Mouse (Mus musculus) mature B cell (primary cell): ENCODE results near the gene Lrmda.

ENCODE experiments used
- in situ Hi-C: fragments of 300-500 bp; cut with MboI; formaldehyde crosslinking; loops from 2 replicates; pipeline ENCODE4 v1.14.3; 2019

Lrmda gene

GRCm38 (mm10) chr14:22509747-22510530 is 490.4 kb downstream of the Lrmda start:
- in situ Hi-C loops, result no loop called here

DNA sequence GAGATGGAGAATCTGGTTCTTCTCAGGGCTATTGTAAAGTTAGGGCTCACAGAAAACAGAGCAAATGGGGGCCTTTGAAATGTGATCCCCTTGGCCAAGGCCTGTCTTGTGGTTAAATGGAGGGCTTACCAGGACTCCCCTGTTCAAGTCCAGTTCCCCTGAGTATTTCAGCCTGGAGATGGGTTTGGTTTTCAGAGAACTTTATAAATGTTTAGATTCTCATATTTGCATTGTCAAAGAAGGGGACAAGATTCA is 490.9 kb downstream of the Lrmda start:
- in situ Hi-C loops, result no loop called here

DNA sequence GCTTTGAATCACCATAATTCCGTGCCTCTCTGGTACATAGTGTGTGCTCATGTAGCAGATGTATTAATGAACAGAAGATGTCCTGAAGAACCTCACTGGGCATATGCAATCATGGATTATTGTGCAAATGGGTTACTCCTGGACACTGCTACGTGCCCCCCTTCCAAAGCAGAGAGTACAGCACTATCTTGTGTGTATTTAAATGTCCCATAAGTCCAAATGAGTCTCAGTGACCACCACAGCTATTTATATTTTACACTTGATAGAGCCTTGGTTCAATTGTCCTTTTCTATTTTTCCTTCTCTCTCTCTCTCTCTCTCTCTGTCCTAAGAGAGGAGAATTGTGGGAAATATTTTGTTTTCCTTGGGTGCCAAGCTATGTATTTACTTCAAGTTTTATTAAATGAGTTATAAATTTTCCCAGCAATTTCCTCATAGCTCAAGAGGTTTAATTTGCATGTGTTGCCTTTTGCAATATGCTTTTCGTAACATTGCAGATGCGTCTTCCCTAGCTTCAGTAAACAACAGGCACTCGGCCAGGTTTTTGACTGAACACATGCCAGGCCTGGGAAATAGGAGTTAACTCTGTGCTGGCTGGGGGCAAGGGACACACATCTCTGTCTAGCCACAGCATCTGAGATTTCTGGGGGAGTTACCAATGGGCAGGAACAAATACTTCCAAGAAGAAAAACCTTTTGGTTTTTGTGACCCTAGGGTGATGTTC is 495.0 kb downstream of the Lrmda start:
- in situ Hi-C loops, result no loop called here

GRCm38 (mm10) chr14:22530706-22531105 is 511.2 kb downstream of the Lrmda start:
- in situ Hi-C loops, result no loop called here

DNA sequence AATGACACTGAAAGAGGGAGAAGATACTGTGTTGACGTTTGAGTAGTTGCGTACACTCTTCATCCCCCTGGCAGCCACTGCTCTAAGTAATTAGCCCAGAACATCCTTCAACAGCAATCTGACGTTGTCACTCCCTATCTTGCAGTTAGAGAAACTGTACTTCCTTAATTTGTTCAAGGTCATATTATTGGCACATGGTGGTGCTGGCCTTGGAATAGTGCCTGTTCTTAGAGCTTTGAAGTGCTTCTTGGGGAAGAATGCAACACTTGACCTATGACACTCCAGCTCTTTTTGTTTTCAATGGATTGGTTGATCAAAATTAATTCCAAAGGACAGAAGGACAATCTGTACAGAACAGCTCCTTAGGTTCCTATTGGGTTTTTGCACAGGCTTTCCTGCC is 514.0 kb downstream of the Lrmda start:
- in situ Hi-C loops, result no loop called here

- in situ Hi-C loops, result no loop called here
Observed at GRCm38 (mm10) chr14:22545887-22546675, 526.6 kb downstream of the Lrmda start.

- in situ Hi-C loops, result no loop called here
Observed at GRCm38 (mm10) chr14:22546676-22546984, 527.1 kb downstream of the Lrmda start.

- in situ Hi-C loops, result no loop called here
Observed at GRCm38 (mm10) chr14:22548286-22548685, 528.8 kb downstream of the Lrmda start.

DNA sequence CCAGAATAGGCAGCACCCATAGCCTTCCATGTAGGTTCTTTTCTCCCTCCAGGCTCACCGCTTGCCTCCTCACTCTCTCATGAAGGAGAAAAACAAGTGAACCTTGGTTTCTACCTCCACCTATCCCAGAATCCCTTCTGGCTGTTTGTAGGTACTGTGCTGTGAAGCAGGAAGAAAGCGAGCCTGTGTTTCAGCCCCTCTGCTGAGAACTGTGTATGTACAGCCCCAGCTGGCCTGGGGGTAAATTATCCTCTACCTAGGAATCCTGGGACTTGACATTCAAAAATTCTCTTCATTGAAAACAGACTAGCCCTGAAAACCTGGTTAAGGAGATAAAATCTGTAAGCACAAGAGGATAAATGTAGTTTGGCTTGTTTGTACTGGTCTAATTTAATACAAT is 529.7 kb downstream of the Lrmda start:
- in situ Hi-C loops, result no loop called here

GRCm38 (mm10) chr14:22552358-22552757 is 532.8 kb downstream of the Lrmda start:
- in situ Hi-C loops, result no loop called here

DNA sequence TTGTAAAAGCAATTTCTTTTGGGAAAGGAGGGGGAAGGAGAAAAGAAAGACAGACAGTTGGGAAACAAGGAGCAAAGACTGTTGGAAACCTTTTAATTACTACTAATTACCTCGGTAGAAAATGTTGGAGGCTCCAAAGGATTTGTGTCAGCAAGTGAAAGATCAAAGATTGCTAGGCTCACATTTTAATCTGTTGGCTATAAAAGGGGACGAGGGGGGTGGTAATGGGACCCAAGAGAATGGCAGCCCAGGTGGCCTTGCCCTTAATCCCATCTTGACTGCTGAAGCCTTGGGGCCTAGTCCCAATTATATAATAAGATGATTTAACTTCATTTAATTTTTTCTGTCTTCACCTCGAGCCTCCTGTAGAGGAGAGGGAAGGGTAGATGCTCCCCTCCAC is 533.3 kb downstream of the Lrmda start:
- in situ Hi-C loops, result no loop called here

GRCm38 (mm10) chr14:22553717-22554116 is 534.2 kb downstream of the Lrmda start:
- in situ Hi-C loops, result no loop called here

DNA sequence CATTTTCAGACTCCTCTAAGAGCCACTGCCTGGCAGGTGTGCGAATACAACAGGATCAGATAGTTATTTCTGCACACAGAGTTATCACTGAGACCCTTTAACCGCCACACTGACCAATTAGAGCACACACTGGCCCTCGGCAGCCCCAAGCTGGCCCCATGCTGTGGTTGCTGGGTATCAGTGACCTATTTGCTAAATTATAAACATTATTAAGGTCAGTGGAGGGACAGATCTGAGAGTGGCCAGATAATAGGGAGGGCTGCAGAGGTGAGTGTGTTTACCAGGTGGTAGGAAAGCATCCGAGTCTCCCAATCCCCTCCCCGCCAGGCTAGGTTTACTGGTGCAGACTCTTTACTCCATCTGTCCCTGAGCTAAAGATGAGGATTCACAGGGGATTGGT is 553.0 kb downstream of the Lrmda start:
- in situ Hi-C loops, result no loop called here

DNA sequence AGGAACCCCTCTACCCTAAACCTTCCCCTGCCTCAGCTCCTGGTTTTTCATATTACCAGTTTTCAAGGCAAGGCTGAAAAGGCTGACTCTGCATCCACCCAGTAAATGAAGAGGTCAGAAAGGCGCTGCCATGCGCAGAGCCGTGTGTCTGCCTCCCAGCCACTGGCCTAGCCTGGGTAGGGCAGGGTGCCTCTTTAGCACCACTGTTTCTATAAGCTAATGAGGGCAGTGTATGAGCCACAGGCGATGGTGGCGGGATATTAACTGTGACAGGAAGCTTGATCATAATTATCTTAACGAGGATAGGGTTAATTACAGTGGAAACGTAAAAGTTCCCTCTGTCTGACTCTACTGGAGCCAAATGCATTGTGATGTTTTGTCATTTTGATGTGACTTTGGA is 554.1 kb downstream of the Lrmda start:
- in situ Hi-C loops, result no loop called here

GRCm38 (mm10) chr14:22574006-22574405 is 554.5 kb downstream of the Lrmda start:
- in situ Hi-C loops, result no loop called here

- in situ Hi-C loops, result no loop called here
Observed at GRCm38 (mm10) chr14:22576441-22576840, 556.9 kb downstream of the Lrmda start.

DNA sequence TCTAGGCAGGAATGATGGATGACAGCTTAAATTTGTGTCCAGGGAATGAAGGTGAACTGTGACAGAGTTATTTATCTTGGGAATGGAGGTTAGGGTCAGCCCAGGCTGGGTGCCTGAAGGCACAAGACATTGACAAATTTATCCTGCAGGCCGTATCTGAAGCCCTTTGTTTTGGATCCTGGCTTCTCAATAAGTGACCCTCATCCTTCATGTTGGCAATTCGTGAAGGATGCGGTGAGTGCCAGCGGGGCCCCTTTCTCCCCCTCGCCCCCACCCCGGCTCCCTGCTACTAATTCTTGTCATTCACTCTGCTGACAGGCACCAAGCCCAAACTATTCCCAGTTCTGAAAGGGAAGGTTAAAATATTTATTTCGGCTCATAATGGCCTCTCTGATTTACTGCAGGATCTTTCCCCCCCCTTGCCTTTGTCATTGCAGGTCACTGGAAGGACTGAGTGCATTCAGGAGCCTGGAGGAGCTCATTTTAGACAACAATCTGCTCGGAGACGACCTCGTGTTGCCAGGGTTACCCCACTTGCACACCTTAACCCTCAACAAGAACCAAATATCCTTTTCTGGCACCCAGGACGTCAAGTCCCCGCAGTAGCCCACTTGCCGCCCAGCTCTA is 558.0 kb downstream of the Lrmda start:
- in situ Hi-C loops, result no loop called here

DNA sequence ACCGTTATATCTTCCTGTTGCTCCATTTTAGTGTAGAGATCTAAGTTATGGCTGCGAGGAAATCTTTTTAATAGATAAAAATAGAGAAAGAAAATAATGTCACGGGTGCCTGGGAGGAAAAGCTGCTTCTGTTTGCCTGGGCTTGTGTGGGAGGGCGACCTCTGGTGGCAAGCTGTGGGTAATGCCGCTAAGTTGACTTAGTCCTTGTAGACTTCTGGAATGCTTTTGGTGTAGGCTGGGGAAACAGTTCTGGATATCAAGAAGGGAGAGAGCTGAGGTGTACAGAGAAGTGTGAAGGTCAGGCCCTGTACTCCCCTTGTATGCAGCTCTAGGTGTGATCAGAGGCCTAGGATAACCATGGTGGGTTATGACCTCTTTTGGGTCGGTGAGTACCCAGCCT is 558.7 kb downstream of the Lrmda start:
- in situ Hi-C loops, result no loop called here

GRCm38 (mm10) chr14:22578986-22579385 is 559.5 kb downstream of the Lrmda start:
- in situ Hi-C loops, result no loop called here

DNA sequence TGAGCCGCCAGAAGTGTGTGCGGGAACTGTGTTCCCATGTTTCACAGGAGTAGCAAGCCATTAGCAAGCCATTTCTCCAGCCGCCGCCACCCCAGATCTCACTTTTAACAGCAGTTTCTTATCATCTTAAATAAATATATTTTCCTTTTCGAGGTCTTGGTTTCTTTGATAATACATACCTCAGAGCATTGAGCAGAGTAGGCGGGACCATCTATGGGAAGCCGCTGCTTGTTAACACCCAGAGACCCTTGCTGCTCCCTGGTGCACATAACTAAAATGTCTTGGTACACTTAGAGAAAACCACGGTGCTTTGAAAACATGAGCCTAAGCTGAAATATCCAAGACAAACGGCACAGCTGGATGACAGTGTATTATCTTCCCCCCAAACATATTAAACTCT is 562.6 kb downstream of the Lrmda start:
- in situ Hi-C loops, result no loop called here

- in situ Hi-C loops, result no loop called here
Observed at GRCm38 (mm10) chr14:22586281-22586680, 566.8 kb downstream of the Lrmda start.

DNA sequence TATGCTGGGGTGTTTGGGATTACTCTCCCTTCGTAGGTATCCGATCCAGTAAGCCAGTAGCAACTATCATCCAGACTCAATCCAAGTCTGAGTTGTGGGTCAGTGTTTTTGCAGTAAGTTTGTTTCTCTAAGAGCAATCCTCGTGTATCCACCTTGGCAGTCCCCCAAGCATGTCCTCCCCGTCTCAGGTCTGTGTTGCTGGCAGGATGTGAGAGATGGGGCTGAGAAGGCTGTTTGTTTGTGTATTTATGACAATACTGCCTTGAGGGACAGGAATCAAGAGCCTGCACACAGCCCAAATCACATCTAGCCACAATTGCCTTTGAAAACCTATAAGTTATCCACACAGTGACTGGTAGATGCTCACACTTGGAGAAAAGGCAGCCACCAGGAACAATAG is 567.3 kb downstream of the Lrmda start:
- in situ Hi-C loops, result no loop called here
